Mouse (Mus musculus) thymus, postnatal 10 days (tissue): Measurements from ENCODE around the gene Ndufc2.

Experiments used
- DNase-seq, 2 experiments: peaks; one replicate each; pipeline ENCODE4 v3.0.0; 2021; ENCODE audit warnings: low spot score in 2 of 2

Gene Ndufc2

DNA sequence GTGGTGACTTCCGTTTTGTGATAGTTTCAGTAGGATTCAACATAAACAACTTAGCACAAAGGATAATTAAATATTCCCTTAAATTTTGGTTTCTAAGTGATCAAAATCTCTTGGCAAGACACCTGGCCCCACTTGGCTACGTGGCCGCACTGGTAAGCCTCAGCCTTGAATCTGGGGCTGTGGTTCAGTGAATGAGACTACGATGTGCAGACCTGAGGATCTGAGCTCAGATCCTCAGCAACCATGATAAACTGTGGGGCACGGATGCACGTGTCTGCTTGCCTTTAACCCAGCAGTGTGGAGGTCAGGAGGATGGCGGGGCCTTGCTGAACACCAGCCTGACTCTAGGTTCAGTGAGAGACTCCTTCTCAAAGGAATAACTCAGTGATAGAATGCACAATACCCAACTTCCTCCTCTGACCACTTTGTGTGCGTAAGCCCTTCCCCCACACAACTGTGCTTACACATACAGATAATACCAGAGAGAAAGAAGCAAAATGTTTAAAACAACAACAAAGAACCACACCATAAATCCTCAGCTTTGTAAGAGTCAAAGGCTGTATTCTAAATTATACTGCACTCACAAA, 12.1 kb upstream of the Ndufc2 start:
- DNase-seq, result peak; percentile 25 to 33

DNA sequence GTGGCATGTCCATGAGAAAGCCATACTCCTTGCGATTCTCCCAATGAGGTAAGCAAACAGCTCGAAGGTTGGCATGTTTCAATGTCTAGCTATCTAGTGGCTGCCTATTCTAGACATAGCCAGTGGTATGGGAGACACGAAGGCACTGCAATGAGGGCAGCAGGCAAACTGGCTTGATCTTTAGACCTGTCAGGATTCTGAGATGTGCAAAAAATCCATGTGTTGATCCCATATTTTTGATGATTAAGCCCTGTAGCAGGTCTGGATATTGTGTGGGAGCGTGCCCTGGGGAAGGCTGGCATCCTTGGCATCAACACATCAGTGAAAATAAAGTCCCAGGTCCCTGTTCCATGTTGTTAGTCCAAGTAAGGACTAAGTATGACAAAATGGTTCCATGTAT, 11.3 kb upstream of the Ndufc2 start:
- DNase-seq, result no peak

DNA sequence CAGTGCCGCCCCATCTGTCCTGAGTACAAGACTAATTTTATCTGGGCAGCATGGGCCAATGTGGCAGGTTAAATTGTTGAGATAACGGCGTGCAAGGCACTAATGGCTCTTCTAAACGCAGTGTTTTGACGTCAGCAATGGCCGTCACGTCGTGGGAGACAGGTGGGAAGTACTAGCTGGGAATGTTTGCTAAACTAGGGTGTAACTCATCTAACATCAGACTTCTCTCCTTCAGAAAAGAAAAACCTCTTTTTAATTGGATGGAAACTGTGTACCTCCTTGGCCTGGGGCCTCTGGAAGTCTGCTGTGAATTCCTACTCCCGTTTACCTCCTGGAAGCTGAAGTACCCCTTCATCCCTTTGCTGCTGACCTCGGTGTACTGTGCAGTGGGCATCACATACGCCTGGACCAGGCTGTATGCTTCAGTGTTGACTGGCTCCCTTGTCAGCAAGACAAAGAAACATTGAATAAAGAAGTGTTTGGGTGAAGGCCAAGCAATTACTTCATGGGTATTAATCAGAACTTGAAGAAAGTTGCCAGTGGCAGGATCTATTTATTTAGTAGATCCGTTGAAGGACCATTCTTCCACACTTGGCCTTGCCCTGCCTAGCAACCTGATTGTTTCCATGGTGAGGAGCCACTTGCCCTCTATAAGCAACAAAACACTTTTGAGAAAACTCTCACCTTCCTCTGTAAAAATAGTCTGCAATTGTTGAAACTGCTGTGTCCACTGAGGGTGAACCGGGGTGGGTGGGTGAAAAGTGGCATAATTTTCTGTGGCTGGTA, 8.3 kb upstream of the Ndufc2 start:
- no peak for DNase-seq

DNA sequence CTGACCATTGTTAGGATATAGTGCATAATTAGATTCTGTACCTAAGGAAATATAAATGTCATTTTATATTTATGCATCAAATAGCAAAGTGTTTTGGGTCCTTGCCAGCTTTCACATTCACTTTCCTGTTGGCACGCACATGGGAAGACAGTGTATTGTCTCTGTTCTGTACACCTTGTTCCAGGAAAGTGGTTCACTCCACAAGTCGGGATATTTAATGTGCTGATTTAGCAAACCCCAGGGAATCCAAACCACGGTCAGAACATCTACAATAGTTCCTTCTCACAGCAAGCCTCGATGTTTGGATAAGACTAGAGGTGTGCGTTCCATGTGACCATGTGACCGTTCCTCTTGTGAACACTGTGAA, 7.7 kb upstream of the Ndufc2 start:
- no peak for DNase-seq

DNA sequence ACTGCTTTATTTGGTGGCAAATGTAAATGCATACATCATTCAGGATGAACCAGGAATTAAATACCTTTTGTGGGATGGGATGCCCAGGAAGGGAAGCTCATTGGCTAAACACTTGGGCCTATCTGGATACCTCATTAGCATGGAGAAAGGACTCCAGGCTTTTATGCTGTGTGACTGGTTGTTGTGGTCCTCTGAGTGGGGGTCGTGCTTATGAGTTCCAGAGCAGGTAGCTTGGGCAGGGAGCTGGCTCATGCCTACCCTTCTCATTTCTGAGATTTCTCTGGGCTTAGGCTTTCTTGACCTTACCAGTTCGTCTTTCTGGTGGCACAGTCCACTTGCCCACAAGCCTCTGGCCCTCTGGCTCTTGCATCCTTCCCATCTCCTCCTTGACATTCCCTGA, 5.4 kb upstream of the Ndufc2 start:
- no peak for DNase-seq

DNA sequence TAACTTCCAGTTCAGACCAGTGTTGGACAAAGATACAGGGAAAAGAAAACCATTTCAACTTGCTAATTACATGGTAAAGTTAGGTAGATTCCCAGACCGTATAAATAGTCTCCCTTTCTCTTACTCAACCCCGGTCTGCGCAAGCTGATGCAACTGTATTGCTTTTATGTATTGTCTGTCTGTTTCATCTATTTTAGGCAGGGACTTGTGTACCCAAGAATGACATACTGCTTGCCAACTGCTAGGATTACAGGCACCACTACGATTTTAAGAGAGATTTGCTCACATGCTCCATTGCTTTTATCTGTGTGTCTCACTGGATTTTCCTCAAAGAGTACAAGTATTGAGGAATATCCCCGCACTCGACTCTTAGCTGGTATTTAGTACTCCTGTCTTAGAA, 860 bp upstream of the Ndufc2 start:
- no peak for DNase-seq

DNA sequence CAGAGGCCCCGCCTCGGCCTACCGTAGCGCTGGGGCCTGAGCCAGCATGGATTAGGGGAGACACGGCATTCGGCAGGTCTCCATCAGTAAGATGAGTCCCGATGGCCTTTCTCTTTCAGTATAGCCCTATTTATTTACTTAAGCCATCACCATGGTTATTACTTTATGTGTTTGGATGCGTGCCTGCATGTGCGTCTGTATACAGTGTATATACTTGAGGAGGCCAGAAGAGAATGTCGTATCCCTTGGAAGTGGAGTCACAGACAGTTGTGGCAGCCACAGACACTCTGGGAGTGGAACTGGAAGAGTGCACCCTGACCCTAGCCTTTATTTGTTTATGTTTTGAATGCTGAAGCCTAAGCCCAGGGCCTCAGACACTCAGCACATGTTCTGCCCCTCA, 7.3 kb downstream of the Ndufc2 start:
- DNase-seq, result no peak

DNA sequence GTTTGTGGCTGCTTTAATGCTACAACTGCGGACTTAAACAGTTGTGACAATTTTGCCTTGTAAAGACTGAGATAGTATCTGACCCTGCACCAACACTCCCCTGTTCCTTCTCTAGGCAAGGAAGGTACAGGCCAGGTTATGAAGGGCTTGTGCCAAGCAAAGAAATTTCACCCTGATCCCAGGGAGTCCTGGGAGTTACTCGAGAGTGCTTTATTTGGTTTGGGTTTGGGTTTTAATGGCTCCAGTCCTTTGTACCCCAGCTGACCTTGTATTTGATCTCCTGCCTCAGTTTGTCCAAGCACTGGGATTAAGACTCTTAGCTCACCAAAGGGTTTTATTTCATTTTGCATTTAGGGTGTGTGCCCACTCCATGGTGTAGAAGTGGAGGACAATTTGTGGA, 11.3 kb downstream of the Ndufc2 start:
- no peak for DNase-seq

DNA sequence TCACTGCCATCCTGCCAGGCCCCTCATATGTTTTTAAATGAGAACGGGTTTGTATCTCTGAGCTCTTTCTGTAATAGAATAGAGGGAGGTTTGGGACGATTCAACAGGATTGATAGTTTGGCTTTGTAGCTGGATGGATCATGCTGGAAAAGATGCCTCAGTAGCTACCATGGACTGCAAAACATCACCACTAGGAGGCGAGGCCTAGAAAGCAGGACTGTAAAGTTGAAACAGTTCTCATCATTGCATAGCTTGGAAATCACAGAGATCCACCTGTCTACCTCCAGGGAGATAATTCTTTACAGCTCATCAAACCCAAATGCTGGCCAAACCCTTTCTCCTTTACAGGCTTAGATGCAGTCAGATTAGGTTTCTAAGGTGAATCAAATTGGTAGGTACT, 11.8 kb downstream of the Ndufc2 start:
- no peak for DNase-seq

DNA sequence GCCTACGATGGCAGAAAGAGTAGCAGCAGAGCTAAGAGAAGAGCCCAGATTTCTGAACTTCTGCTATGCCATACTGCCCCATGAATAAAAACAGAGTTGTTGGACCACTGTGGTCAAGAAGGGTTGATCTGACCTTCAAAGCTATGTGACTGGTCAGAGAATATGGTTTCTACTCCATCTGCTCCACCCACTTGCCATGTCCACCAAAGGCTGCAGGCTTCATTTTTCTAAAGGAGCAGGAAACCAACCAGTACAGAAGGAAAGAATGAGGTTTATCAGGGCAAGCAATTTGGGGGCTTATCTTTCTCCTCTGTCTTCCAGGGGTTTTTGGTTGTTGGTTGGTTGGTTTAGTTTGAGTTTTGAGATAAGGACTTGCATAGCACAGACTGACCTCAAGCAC, 14.2 kb downstream of the Ndufc2 start:
- no peak for DNase-seq

DNA sequence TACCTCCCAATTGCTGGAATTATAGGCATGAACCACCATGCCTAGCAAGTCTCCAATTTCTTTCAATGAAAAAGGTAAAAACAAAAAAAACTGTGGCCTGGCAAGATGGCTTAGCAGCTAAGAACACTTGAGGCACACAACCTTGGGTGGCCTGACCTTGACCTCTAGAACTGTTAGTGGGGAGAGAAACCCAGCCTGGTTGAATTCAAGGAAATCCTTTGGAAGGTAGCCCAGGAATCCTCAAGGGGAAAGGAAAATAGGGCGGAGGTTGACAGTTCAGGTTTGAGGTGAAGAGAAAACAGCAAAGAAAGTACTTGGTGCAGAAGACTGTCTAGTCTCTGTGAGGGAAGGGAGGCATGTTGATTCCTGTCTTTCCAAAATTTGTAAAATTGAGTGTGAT, 14.6 kb downstream of the Ndufc2 start:
- no peak for DNase-seq

DNA sequence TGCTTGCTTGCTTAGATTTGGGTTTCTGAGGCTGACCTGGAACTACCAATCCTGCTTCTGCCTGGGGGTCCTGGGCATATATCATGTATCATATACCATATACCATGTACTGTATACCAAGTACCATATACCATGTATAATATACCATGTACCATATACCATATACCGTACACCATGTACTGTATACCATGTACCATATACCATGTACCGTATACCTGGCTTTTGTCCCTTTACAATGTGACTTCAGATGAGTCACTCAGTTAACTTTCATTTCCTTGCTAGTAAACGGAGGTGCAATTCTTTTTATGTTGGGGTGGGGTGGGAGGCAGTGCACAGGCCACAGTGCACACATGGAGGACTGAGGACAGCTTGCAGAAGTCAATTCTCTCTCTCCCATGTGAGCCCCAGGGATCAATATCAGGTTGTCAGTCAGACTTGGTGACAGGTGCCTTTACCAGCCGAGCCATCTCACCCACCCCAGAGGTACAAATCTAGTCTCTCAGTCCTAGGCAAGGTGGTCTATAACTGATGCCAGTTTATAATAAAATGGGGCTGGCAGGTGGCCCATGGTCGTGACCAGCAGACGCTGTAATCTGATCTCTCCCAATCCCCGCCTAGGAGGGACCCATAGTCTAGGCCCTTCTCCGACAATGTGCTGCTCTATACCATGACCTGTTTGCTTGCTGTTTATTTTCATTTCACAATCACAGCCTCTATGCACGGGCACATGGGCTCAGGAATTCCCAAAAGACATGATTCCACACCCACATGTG, 15.3 kb downstream of the Ndufc2 start:
- DNase-seq, result no peak

DNA sequence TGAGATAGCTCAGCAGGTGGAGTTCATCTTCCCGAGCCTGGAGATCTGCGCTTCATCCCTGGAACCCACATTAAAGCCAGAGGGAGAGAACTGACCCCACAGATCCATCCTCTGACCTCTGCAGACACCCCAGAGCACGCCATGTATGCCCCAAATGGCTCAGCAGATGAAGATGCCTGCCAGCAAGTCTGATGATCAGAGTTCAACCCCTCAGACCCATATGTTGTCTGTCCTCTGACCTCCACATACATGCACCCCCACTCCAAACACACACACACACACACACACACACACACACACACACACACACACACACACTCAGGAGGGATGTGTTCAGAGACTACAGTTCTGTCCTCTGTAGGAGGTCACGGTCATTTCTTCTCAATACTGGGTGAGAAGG, 16.7 kb downstream of the Ndufc2 start:
- DNase-seq, result no peak

DNA sequence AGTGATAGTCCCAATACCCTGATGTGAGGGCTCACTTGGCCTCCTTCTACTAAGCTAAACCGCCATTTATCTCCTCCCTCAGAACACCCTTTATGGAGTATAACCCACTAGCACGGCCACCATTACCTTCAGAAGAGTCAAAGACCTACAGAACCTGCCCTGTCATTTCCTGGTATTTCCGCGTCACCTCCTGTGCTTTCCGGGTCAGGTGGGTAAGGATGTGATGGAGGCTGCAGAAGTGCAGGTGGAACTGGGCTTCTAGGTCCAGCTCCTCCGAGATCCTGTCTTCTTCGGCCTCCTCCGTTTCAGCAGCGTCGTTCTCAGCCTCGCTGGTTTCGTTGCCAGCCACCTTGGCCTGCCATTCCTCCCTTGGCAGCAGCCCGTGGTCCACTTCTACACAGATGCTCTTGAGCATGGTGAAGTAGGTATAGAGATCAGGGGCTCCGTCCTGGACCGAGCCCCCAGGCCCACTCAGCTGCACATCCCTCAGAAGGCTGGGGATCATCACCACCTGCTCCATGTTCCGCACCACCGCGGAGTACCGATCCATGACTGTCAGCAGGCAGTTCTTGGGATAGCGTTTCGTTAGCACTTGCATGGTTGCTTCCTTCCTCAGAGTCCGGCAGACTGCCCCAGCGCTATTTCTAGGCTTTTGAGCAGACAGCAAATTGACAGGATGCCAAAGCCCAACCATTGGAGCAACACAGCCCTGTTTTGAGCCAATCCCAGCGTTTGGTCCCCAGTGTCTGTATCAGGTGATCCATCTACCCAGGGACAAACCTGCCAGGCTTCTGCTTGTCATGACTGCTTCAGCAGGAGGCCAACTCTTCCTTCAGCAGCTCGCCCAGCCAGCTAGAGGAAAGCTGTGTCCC, 17.3 kb downstream of the Ndufc2 start, which contains the start of gene Thrsp:
Gene Thrsp, minus strand, starts transcription at position 825 of the 872 bp plus-strand sequence.
- DNase-seq, result no peak

DNA sequence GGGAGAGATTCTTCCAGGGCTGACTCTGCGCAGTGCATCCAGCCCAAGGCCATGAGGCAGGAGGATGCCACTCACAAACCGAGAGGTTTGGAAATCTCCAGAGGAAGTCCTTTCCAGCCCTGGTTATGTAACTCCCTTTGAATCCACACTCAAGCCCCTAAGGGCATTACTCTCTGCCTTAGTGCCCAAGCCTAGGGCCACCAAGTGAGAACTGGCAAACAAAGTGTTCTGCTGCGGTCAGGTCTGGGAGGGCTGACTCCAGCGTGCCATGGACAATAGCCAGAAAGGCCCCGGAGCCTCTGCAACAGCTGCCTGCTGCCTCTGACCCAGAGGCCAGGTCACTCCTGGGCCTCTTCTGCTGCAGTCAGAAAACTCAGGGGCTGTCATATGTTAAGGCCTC, 18.9 kb downstream of the Ndufc2 start:
- DNase-seq, result no peak

DNA sequence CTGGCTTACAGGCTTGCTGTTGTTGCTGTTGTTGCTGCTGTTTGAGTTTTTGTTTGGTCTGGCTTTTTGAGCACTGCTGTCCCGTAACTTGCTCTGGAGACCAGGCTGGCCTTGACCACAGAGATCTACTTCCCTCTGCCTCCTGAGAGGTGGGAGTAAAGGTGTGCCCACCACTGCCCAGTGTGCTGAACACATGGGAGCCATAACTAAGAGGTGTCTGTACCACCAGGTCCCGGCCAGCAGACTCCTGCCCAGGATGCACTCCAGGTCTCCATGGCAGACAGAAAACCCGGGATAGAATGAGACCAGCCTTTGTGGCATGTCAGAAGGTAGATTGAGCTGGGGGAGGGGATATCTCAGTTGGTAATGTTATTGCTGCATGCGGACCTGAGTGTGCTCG, 19.4 kb downstream of the Ndufc2 start:
- no peak for DNase-seq

DNA sequence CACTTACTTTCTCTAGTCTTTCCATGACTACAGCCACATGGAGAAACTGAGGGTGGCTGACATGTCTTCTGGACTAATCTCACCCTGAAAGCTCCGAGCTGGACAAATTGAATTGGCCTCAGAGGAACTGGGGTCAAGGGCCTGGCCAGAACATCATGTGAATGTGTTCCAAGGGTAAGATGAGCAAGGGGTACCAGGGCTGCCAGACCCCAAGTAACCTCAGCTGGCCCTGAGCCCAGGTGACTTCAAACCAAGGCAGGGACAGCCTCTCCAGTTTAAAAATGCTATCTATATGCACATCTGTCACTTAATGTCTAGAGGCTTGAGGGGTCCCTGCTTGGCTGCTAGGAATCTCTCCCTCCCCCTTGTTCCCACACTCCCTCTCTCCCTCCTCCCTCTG, 20.6 kb downstream of the Ndufc2 start:
- DNase-seq, result no peak

DNA sequence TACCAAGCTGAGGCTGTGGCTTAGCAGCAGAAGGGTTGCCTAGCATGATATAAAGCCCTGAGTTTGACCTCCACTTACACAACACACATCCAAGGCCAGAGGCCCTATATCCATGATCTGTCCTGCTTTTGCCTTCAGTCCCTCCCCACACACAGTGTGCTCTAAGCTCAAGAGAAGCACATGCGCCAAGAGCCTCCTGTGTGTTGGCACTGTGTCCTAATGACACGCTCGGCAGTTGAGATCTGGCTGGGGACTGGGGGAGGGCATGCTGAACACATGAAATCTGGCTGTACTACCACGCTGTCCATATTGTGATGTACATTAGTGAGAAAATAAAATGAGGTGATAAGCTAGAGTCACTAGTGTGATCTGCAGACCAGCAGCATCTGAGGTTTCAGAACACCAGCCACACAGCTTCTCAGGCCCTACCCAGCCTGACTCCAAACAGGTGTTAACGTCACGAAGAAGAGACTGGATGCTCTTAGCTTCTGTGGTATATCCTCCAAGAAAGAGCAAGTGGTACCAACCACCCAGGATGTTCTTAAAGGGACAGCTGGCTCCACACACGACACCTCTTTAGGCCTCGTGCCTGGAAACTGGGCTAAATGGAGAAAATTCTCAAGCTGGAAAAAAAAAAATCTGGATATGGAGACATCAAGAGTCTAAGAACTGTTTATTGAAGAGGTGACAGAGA, 21.3 kb downstream of the Ndufc2 start:
- DNase-seq, result no peak

DNA sequence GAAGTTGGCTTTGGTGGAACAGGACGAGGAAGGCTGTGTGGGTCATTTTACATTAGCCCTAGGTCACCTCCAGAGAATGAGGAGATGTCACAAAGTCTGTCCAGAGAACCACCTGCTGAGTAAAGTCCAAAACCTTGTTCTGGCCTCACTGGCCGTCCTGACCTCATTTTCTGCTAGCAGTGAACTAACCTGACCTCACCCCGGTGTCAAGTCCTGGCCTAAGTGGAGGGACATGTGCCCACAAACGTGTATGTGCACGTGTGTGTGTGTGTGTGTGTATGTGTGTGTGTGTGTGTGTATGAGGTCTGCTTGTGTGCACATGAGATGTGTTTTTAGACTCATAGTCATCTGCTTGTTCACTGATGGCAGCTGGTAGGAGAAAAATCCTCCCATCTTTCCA, 24.0 kb downstream of the Ndufc2 start:
- no peak for DNase-seq

DNA sequence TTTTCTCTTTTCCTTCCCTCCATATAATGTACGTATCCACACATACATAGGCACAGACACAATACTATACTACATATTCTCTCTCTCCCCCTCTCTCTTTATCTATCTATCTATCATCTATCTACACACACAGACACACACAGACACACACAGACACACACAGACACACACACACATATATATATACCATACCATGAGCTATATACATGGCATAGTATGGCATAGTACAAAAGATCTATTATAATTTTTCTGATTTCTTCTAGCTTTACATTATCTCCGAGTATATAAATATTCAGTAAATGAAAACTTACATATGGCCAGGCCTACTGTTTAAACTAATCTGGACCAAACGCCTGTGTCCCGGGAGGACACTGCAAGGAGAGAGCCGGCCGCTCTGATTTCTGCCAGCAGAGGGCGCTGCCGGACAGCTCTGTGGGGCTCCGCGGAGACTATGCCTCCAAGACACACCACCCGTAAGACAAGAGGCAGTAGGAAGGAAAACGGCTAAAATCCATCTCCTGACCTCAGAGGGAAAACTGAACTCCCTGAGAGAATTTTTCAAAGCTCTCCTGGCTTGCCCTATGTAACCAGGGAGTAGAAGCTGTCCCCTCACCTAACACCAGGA, 24.9 kb downstream of the Ndufc2 start:
- DNase-seq, result peak; percentile 61 to 91

DNA sequence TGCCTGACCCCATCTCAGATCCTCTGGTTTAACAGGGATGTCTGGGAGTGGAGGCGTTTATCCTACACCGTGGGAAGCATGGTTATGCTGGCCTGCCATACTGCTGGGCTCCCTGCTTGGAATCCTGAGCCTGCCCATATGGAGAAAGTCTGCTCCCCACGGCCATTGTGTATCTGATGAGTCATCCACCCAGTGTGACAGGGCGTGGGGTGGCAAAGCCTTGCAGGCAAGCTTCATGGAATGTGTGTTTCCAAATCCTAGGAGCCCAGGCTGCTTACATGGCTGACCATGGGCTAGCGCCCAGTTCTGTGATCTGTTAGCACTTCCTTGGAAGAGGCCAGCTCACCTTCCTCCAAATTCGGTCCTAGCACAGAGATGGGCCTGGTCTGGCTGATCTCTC, 26.8 kb downstream of the Ndufc2 start:
- no peak for DNase-seq
